Mouse (Mus musculus) kidney, adult 8-10 months (tissue): ENCODE results near the gene Ccl22.
A peak's percentile ranks its signal among the peaks of the same experiment; 100 is the strongest.

Source experiments
- DNase-seq, 2 experiments: peaks; one replicate each; pipeline ENCODE4 v3.0.0; 2022

Ccl22 gene

GRCm38 (mm10) chr8:94735426-94736094, 9.8 kb upstream of the Ccl22 start:
- peak; percentile 8 to 13 for DNase-seq

GRCm38 (mm10) chr8:94739829-94740228, 5.6 kb upstream of the Ccl22 start:
- DNase-seq = no peak

- no peak for DNase-seq
These were observed 4.8 kb upstream of the Ccl22 start for GRCm38 (mm10) chr8:94740591-94740990.

- DNase-seq = no peak
These were observed 3.7 kb upstream of the Ccl22 start for GRCm38 (mm10) chr8:94741726-94742125.

- no peak for DNase-seq
These were observed 906 bp upstream of the Ccl22 start for GRCm38 (mm10) chr8:94744484-94744883.

- no peak for DNase-seq
These were observed 418 bp upstream of the Ccl22 start for GRCm38 (mm10) chr8:94744972-94745371.

GRCm38 (mm10) chr8:94746832-94747231, 1.4 kb downstream of the Ccl22 start:
- no peak for DNase-seq

GRCm38 (mm10) chr8:94748363-94748762, 3.0 kb downstream of the Ccl22 start:
- DNase-seq = no peak

GRCm38 (mm10) chr8:94749942-94750341, 4.6 kb downstream of the Ccl22 start:
- DNase-seq = no peak

- DNase-seq = no peak
These were observed 5.8 kb downstream of the Ccl22 start for GRCm38 (mm10) chr8:94751023-94751849.

GRCm38 (mm10) chr8:94754006-94754405, 8.6 kb downstream of the Ccl22 start:
- DNase-seq = no peak

- no peak for DNase-seq
These were observed 9.1 kb downstream of the Ccl22 start for GRCm38 (mm10) chr8:94754486-94754885.

GRCm38 (mm10) chr8:94767035-94767434, 21.6 kb downstream of the Ccl22 start:
- DNase-seq = no peak

- peak; percentile 67 to 69 for DNase-seq
These were observed 25.6 kb downstream of the Ccl22 start for GRCm38 (mm10) chr8:94770945-94771344.

- DNase-seq = peak; percentile 91 to 92
These were observed 26.7 kb downstream of the Ccl22 start, which contains the start of gene Cx3cl1 for GRCm38 (mm10) chr8:94771941-94772670. Gene Cx3cl1 (plus strand): TSS chr8:94772009.

GRCm38 (mm10) chr8:94773048-94773447, 27.7 kb downstream of the Ccl22 start:
- no peak for DNase-seq

- no peak for DNase-seq
These were observed 28.3 kb downstream of the Ccl22 start for GRCm38 (mm10) chr8:94773700-94774171.

- no peak for DNase-seq
These were observed 29.2 kb downstream of the Ccl22 start for GRCm38 (mm10) chr8:94774601-94775000.

- DNase-seq = no peak
These were observed 31.0 kb downstream of the Ccl22 start for GRCm38 (mm10) chr8:94776346-94776745.

- no peak for DNase-seq
These were observed 32.6 kb downstream of the Ccl22 start for GRCm38 (mm10) chr8:94778036-94778435.

GRCm38 (mm10) chr8:94778473-94778872, 33.1 kb downstream of the Ccl22 start:
- peak; percentile 82 to 85 for DNase-seq

- no peak for DNase-seq
These were observed 33.6 kb downstream of the Ccl22 start for GRCm38 (mm10) chr8:94778895-94779533.
